Mouse (Mus musculus) skeletal muscle tissue, adult 2 months (tissue): Measurements from ENCODE around the gene Osbpl5.
"Not testable (repeated sequence)": the region's sequence is repeated elsewhere in the genome, so short reads cannot be mapped to it uniquely, and the experiment has no call there.

Experiments used
- DNase-seq: peaks from one replicate; pipeline ENCODE4 v3.0.0-alpha.2; 2012; ENCODE audit warnings: low read depth, low spot score

The Osbpl5 gene

GRCm38 (mm10) chr7:143709395-143709794, 47.4 kb downstream of the Osbpl5 start:
- DNase-seq = no peak

GRCm38 (mm10) chr7:143706697-143707438, 49.9 kb downstream of the Osbpl5 start:
- DNase-seq = peak; percentile 94

DNA sequence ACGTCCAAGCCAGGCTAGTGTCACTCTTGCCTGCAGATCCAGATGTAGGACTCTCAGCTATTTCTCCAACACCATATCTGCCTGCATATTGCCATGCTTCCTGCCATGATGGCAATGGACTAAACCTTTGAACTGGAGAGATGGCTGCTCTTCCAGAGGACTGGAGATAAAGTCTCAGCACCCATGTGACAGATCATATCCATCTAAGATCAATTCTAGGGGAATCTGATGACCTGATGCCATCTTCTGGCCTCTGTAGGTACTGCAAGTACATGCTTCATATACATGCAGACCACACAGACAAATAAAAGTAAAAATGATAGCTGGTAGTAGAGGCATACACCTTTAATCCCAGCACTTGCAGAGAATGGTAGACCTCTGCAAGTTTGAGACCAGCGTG, 60.6 kb downstream of the Osbpl5 start:
- peak; percentile 26 for DNase-seq

DNA sequence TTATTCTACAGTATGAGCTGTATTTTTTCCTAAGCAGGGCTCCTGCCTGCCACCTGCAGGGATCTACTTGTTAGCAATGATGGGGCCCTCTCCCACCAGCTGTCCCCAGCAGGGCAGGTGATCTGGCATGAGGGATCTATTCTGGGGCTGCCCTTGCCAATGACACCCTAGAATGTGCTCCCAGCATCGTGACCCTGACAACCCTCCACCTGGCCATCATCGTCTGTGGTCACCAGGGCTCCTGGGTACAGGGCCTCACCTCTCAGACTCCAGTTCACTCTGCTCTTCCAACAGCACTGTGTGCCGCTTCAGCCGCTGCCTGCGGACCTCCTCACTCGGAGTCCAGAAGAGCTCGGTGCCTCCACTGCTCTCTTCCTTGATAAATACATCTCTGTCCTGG, 62.2 kb downstream of the Osbpl5 start:
- no peak for DNase-seq

DNA sequence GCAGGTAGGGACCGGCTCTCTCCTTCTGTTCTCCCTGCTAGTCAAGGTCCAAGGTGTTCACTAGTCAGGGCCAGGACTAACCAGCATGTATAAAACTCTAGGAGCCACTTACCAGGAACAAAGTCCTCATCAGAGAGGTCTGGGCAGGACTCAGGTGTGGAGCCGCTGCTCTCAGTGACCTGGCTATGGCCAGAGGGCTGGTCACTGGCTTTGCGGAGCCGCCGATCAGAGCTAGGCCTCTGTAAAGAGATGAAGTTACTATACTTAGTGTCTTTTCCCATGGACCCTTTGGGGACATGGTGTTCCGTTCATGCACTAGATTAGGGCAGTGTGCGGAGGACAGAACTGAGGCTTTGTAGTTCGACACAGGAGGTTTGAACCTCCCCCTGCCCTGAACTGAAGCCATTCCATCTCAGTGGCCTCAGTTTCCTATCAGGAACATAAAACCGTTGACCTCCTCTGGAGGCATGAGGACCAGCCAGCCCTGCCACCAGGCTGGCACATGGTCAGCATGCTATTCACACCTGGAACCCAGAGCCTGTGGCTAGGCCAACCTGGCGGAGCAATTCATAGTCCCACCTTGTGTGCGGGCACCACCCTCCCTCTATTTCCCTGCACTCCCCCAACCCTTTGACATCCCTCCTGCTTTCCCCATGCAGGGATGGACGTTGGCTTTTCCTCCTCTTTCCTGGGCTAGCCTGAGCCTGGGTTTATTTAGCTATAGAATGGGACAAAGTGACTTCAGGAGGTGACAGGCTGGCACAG, 63.9 kb downstream of the Osbpl5 start:
- no peak for DNase-seq

- no peak for DNase-seq
Observed at GRCm38 (mm10) chr7:143691909-143692308, 64.9 kb downstream of the Osbpl5 start.

DNA sequence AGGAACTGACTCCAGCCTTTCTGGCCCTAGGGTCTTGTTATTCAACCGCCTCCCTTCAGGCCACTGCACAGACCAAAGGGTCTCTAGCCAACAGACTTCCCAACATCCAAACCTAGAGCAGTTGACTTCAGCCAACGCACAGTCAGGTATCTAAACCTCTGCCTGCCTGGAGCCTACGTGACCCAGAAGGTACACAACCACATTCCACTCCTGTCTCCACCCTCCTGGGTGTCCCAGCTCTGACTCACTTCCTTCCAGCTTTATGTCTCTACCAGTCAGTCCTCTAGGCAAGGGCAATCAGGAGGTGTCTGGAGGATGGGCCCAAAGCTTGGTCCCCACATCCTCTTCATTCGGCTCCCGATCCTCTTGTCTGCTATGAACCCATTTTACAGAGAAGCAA, 65.6 kb downstream of the Osbpl5 start:
- DNase-seq = no peak

- DNase-seq = no peak
Observed at GRCm38 (mm10) chr7:143689946-143690345, 66.8 kb downstream of the Osbpl5 start.

DNA sequence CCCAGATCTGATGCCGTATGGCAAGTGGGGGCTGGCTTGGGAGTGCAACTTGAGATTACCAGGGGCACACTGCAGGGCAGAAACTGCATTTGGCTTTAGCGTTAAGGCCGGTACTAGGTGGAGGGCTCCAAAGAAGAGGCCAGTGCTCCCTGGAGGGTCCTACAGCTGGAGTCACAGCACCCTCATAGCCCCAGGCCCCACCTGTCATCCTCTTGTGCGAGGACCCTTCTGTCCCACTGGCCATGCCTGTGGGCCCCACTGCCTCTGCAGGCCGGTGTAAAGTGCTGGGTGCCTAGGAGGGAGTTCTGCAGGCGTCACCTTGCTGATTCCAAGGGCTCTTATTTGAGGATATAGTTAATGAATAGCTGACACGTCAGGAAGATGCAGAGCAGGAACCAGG, 67.3 kb downstream of the Osbpl5 start:
- no peak for DNase-seq

DNA sequence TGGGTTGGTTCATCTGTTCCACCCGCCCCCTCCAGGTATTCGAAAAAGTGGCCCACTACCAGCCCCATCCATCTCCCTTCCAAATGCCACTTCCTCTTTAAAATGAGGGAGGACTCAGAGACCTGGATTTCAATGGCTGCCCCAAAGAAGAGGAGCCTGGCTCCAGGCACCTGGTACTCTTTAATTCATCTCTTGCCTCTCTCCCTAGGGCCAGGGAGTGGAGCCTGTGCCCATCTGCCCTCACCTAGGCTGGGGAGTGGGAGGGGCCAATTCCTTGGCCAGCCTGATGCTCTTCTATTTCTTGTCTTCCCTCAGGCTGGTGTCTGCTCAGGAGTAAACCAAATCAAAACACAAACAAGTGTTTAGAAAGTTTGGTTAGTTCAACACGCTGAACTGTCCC, 70.1 kb downstream of the Osbpl5 start:
- DNase-seq = not testable (repeated sequence)

DNA sequence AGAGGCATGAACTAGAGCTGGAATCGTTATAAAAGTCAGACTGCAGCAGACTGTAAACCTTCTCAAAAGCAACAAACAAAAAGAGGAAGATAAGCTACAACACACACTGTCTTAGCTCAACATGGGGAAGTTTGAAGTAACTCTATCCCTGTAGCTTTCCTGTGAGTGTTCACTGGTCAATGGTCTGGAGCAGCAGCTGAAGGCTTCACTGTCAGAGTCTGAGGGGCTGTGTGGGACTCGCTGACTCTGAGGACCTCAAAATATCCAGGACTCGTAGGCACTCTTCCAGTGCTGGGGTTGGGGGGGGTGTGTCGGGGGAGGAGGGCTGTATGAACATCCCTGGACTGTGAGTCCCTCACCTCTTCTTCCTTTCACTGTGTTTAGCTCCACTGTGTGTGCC, 70.6 kb downstream of the Osbpl5 start:
- not testable (repeated sequence) for DNase-seq

GRCm38 (mm10) chr7:143685359-143686067, 71.3 kb downstream of the Osbpl5 start, which contains the start of gene Tnfrsf23:
TSS of gene Tnfrsf23 (minus strand) at chr7:143685872.
- peak; percentile 67 for DNase-seq

GRCm38 (mm10) chr7:143684569-143684968, 72.2 kb downstream of the Osbpl5 start:
- not testable (repeated sequence) for DNase-seq

- no peak for DNase-seq
Observed at GRCm38 (mm10) chr7:143681566-143681965, 75.2 kb downstream of the Osbpl5 start.

GRCm38 (mm10) chr7:143680836-143681235, 75.9 kb downstream of the Osbpl5 start:
- DNase-seq = not testable (repeated sequence)

DNA sequence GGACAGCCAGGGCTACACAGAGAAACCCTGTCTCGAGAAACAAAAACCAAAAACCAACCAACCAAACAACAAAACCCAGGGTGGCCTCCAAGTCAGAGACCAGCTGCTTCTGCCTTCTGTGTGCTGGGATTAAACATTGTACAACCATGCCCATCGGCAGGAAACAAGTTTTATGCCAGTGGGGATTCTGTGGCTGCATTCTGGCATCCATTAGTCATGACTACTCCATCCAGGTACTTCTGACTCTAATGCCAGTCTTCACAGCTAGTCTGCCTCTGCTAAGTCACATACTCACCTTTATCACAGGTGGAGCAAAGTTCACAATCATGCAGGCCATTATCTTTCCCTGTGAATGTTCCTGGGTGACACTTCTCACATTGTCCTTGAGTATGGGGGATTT, 77.1 kb downstream of the Osbpl5 start:
- not testable (repeated sequence) for DNase-seq

- DNase-seq = no peak
Observed at GRCm38 (mm10) chr7:143666427-143667311, 90.1 kb downstream of the Osbpl5 start.

- DNase-seq = no peak
Observed at GRCm38 (mm10) chr7:143663470-143663869, 93.3 kb downstream of the Osbpl5 start.

GRCm38 (mm10) chr7:143660797-143661196, 96.0 kb downstream of the Osbpl5 start:
- DNase-seq = no peak

DNA sequence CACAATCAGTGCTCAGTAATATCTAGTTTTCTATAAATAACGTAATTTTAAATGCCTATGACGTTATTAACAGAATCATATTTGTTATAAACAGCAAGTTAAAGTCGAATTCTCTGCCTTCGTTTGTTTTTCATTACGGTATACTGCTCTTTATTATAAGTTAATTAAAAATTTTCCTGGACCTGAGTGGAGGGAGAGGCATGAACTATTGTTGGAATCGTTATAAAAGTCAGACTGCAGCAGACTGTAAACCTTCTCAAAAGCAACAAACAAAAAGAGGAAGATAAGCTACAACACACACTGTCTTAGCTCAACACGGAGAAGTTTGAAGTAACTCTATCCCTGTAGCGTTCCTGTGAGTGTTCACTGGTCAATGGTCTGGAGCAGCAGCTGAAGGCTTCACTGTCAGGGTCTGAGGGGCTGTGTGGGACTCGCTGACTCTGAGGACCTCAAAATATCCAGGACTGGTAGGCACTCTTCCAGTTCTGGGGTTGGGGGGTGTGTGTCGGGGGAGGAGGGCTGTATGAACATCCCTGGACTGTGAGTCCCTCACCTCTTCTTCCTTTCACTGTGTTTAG, 106.9 kb downstream of the Osbpl5 start:
- not testable (repeated sequence) for DNase-seq
